29 mouse cellular contexts compared by ENCODE assay signal in genomic region chr1:47299311-47299710, GRCm38 (mm10).
A peak's percentile ranks its signal among the peaks of the same experiment; 100 is the strongest.
DNase-seq lines count a peak whose midpoint lies in the region; ATAC-seq lines count a peak whose summit lies in the region.
"Had no signal": no experiment of that assay in that cellular context is flagged by ENCODE, and none has a peak within 500 bp of the region (broad histone marks: within the 10 kb centered on the region; RNA-seq: fewer than 3 reads in every experiment).

No protein-coding gene starts in this region.

- H3K27ac ChIP-seq in midbrain, embryonic 11.5 days (ENCODE audit: low read depth, low read length), result no peak overlapping the region
- H3K27ac ChIP-seq in midbrain, embryonic 16.5 days (ENCODE audit: low read length), result no peak overlapping the region
- H3K27ac ChIP-seq: embryonic facial prominence, embryonic 10.5 days; embryonic facial prominence, embryonic 13.5 days; forebrain, embryonic 10.5 days; forebrain, embryonic 13.5 days; heart, embryonic 15.5 days; hindbrain, embryonic 10.5 days; hindbrain, embryonic 13.5 days; intestine, embryonic 15.5 days had no signal

- no peaks in the 10 kb centered on the region for H3K9me3 ChIP-seq in midbrain, embryonic 11.5 days (ENCODE audit: control insufficient read depth, low read length)
- H3K9me3 ChIP-seq in midbrain, embryonic 16.5 days (replicated peaks; ENCODE audit: control insufficient read depth, low read length, poor library complexity, severe bottlenecking), result no peaks in the 10 kb centered on the region
- H3K9me3 ChIP-seq: embryonic facial prominence, embryonic 10.5 days; embryonic facial prominence, embryonic 13.5 days; forebrain, embryonic 10.5 days; forebrain, embryonic 13.5 days; heart, embryonic 12.5 days; heart, embryonic 15.5 days; hindbrain, embryonic 10.5 days; hindbrain, embryonic 13.5 days; intestine, embryonic 15.5 days had no signal

- DNase-seq in cerebellum, adult 11 months, result peak; percentile 4
- DNase-seq in cerebellum, adult 8-10 months, result no peak
- peak; percentile 54 for DNase-seq in midbrain, embryonic 11.5 days (ENCODE audit: low spot score, missing footprints)
- DNase-seq in cerebellum, postnatal 10 days, result peak; percentile 45 to 56
- DNase-seq in cerebellum, postnatal 36 days, result peak; percentile 34
- DNase-seq in gastrocnemius, postnatal 36 days, result no peak
- DNase-seq in left cerebral cortex, adult 9 months (ENCODE audit: low spot score in 2 of 2), result no peak
- DNase-seq: adrenal gland, postnatal 10 days; adrenal gland, postnatal 36 days; embryo, embryonic 11 days; gastrocnemius, postnatal 10 days; heart, adult 18-20 months; heart, postnatal 10 days; heart, postnatal 36 days; kidney, adult 11 months; kidney, adult 8-10 months had no signal

- no peak for ATAC-seq in midbrain, embryonic 11.5 days (ENCODE audit: low FRiP score)
- no peak for ATAC-seq in midbrain, embryonic 16.5 days
- ATAC-seq: forebrain, embryonic 13.5 days; forebrain, embryonic 16.5 days; hindbrain, embryonic 16.5 days; intestine, embryonic 15.5 days; Patski had no signal

- WGBS in midbrain, embryonic 11.5 days, result 92% methylated on average over 1 of the region's 1 CpGs
- 93% methylated on average over 1 of the region's 1 CpGs for WGBS in midbrain, embryonic 16.5 days

- H3K4me1 ChIP-seq in midbrain, embryonic 11.5 days (ENCODE audit: control insufficient read depth, insufficient read depth, low read length), result no peaks in the 10 kb centered on the region
- H3K4me1 ChIP-seq in midbrain, embryonic 16.5 days (ENCODE audit: control insufficient read depth, insufficient read depth, low read length), result no peaks in the 10 kb centered on the region
- H3K4me1 ChIP-seq: embryonic facial prominence, embryonic 10.5 days; embryonic facial prominence, embryonic 13.5 days; forebrain, embryonic 10.5 days; forebrain, embryonic 13.5 days; heart, embryonic 12.5 days; heart, embryonic 15.5 days; hindbrain, embryonic 10.5 days; hindbrain, embryonic 13.5 days; intestine, embryonic 15.5 days had no signal

- intact Hi-C loops in gastrocnemius, postnatal 36 days (cut with DNase I), result no loop called here

- no peak overlapping the region for H3K4me3 ChIP-seq in midbrain, embryonic 11.5 days (ENCODE audit: low read depth, low read length)
- no peak overlapping the region for H3K4me3 ChIP-seq in midbrain, embryonic 16.5 days (ENCODE audit: low read depth, low read length)
- H3K4me3 ChIP-seq: embryonic facial prominence, embryonic 10.5 days; embryonic facial prominence, embryonic 13.5 days; forebrain, embryonic 10.5 days; forebrain, embryonic 13.5 days; heart, embryonic 12.5 days; heart, embryonic 15.5 days; hindbrain, embryonic 10.5 days; hindbrain, embryonic 13.5 days; intestine, embryonic 15.5 days had no signal

- no peaks in the 10 kb centered on the region for H3K36me3 ChIP-seq in midbrain, embryonic 11.5 days (ENCODE audit: control insufficient read depth, insufficient read depth, low read length)
- no peaks in the 10 kb centered on the region for H3K36me3 ChIP-seq in midbrain, embryonic 16.5 days (ENCODE audit: control insufficient read depth, insufficient read depth, low read length)
- H3K36me3 ChIP-seq: embryonic facial prominence, embryonic 10.5 days; embryonic facial prominence, embryonic 13.5 days; forebrain, embryonic 10.5 days; heart, embryonic 12.5 days; heart, embryonic 15.5 days; hindbrain, embryonic 10.5 days; hindbrain, embryonic 13.5 days; intestine, embryonic 15.5 days had no signal

- H3K4me2 ChIP-seq in midbrain, embryonic 11.5 days, result no peak overlapping the region
- H3K4me2 ChIP-seq in midbrain, embryonic 16.5 days (ENCODE audit: low read length), result no peak overlapping the region
- H3K4me2 ChIP-seq: embryonic facial prominence, embryonic 13.5 days; forebrain, embryonic 13.5 days; heart, embryonic 12.5 days; heart, embryonic 15.5 days; hindbrain, embryonic 13.5 days; intestine, embryonic 15.5 days had no signal

- no peaks in the 10 kb centered on the region for H3K27me3 ChIP-seq in midbrain, embryonic 11.5 days (ENCODE audit: control insufficient read depth, insufficient read depth, low read length)
- H3K27me3 ChIP-seq in midbrain, embryonic 16.5 days (ENCODE audit: control insufficient read depth, insufficient read depth, low read depth, low read length), result no peaks in the 10 kb centered on the region
- H3K27me3 ChIP-seq: embryonic facial prominence, embryonic 13.5 days; forebrain, embryonic 13.5 days; heart, embryonic 12.5 days; heart, embryonic 15.5 days; hindbrain, embryonic 13.5 days; intestine, embryonic 15.5 days; Patski had no signal

- no peak overlapping the region for H3K9ac ChIP-seq in midbrain, embryonic 11.5 days (ENCODE audit: low read length)
- no peak overlapping the region for H3K9ac ChIP-seq in midbrain, embryonic 16.5 days (ENCODE audit: low read depth, low read length)
- H3K9ac ChIP-seq: embryonic facial prominence, embryonic 13.5 days; forebrain, embryonic 13.5 days; heart, embryonic 12.5 days; heart, embryonic 15.5 days; hindbrain, embryonic 13.5 days; intestine, embryonic 15.5 days had no signal

Comparison
In these comparisons a context has a peak if more than half of its experiments do, and no peak if none do; other contexts are left out.
1. DNase-seq: peak in cerebellum, adult 11 months (single experiment), midbrain, embryonic 11.5 days (single experiment), cerebellum, postnatal 10 days (2 of 2) and cerebellum, postnatal 36 days (2 of 2); none in cerebellum, adult 8-10 months (single experiment), gastrocnemius, postnatal 36 days (0 of 2) and left cerebral cortex, adult 9 months (0 of 2).